Mouse (Mus musculus) forebrain, embryonic 14.5 days (tissue): ENCODE measurements at regions not wholly inside any gene's neighbourhood (a gene's known extent, or its start where the extent isn't known, plus 50 kb on each side); places are given as distances from the start of the nearest gene placed in this dataset.

Experiments used
- ATAC-seq: fragments of 200-750 bp; cut with Nextera tagmentation; 2 replicates; pipeline ENCODE4 v1.8.0; 2017; ENCODE audit warnings: mild to moderate bottlenecking, moderate library complexity
- DNase-seq: peaks from one replicate; pipeline ENCODE4 v3.0.0-alpha.2; 2015; ENCODE audit warnings: low spot score
- H3K27ac ChIP-seq: fragments of 300-500 bp; sonication (generic); 2 replicates; pipeline ENCODE4 v1.5.1; 2014; ENCODE audit warnings: low read depth, mild to moderate bottlenecking, control low read depth, low read length, moderate library complexity
- H3K27me3 ChIP-seq: fragments of 300-500 bp; sonication (generic); replicated peaks from 2 replicates; pipeline ENCODE4 v1.6.1; 2014; ENCODE audit warnings: low read length, control low read depth, mixed read lengths; ENCODE audit not compliant: control insufficient read depth, insufficient read depth
- H3K36me3 ChIP-seq: fragments of 300-500 bp; sonication (generic); 2 replicates; pipeline ENCODE4 v1.6.1; 2014; ENCODE audit warnings: low read length, control low read depth; ENCODE audit not compliant: control insufficient read depth, insufficient read depth
- H3K4me1 ChIP-seq: fragments of 300-500 bp; sonication (generic); 2 replicates; pipeline ENCODE4 v1.6.1; 2014; ENCODE audit warnings: antibody characterized with exemption, low read length, control low read depth; ENCODE audit not compliant: control insufficient read depth, insufficient read depth
- H3K4me2 ChIP-seq: fragments of 300-500 bp; sonication (generic); 2 replicates; pipeline ENCODE4 v1.6.1; 2014; ENCODE audit warnings: mild to moderate bottlenecking, control low read depth, low read length
- H3K4me3 ChIP-seq: fragments of 300-500 bp; sonication (generic); 2 replicates; pipeline ENCODE4 v1.5.1; 2014; ENCODE audit warnings: low read depth, low read length, control low read depth
- H3K9ac ChIP-seq: fragments of 300-500 bp; sonication (generic); 2 replicates; pipeline ENCODE4 v1.6.1; 2014; ENCODE audit warnings: mild to moderate bottlenecking, low read length, control low read depth, moderate library complexity
- H3K9me3 ChIP-seq: fragments of 300-500 bp; sonication (generic); replicated peaks from 2 replicates; pipeline ENCODE4 v1.6.1; 2016; ENCODE audit warnings: low read length, control low read depth, mixed read lengths; ENCODE audit not compliant: control insufficient read depth
- WGBS: fragments of 180-500 bp; shearing (Covaris S2); extraction: QIAGEN DNeasy Blood & Tissue Kit; methylation state at CpG from one replicate; pipeline ENCODE4 v1.1.7; 2014; 5-methylcytosine and 5-hydroxymethylcytosine counted together

- no peak overlapping the region for H3K4me2 ChIP-seq
- H3K4me1 ChIP-seq: peaks cover 6% of the 10 kb centered on the region
- H3K9ac ChIP-seq: no peak overlapping the region
- no peak overlapping the region for H3K4me3 ChIP-seq
- 33% methylated on average over 9 of the region's 9 CpGs for WGBS
- H3K27me3 ChIP-seq: no peaks in the 10 kb centered on the region
- DNase-seq (peak; percentile 59), ATAC-seq (peak; percentile 57)
- no peaks in the 10 kb centered on the region for H3K9me3 ChIP-seq
- peak overlapping the region; percentile 35; the same call in 1 of the 2 replicates for H3K27ac ChIP-seq
- H3K36me3 ChIP-seq: no peaks in the 10 kb centered on the region
Observed at GRCm38 (mm10) chr12:71481899-71482593, 172.4 kb downstream of the Dact1 start.

GRCm38 (mm10) chr12:71482619-71483018, 172.9 kb downstream of the Dact1 start:
- DNase-seq (no peak), ATAC-seq (no peak)
- Histone ChIP-seq H3K27ac (no peak overlapping the region), H3K4me3 (no peak overlapping the region), H3K27me3 (no peaks in the 10 kb centered on the region), H3K4me1 (peaks cover 6% of the 10 kb centered on the region), H3K4me2 (no peak overlapping the region), H3K9me3 (no peaks in the 10 kb centered on the region), H3K36me3 (no peaks in the 10 kb centered on the region), H3K9ac (no peak overlapping the region)
- WGBS: 44% methylated on average over 2 of the region's 2 CpGs

GRCm38 (mm10) chr12:71483536-71484165, 174.0 kb downstream of the Dact1 start:
- H3K4me1 ChIP-seq: peaks cover 9% of the 10 kb centered on the region
- WGBS: 87% methylated on average over 7 of the region's 7 CpGs
- no peaks in the 10 kb centered on the region for H3K27me3 ChIP-seq

GRCm38 (mm10) chr12:71484286-71484685, 174.6 kb downstream of the Dact1 start:
- H3K9me3 ChIP-seq: no peaks in the 10 kb centered on the region
- H3K36me3 ChIP-seq: no peaks in the 10 kb centered on the region
- 96% methylated on average over 5 of the region's 5 CpGs for WGBS
- no peak for DNase-seq
- peaks cover 9% of the 10 kb centered on the region for H3K4me1 ChIP-seq
- H3K4me3 ChIP-seq: no peak overlapping the region
- no peak overlapping the region for H3K4me2 ChIP-seq
- H3K27ac ChIP-seq: no peak overlapping the region
- no peak for ATAC-seq
- H3K9ac ChIP-seq: no peak overlapping the region
- no peaks in the 10 kb centered on the region for H3K27me3 ChIP-seq

More at GRCm38 (mm10) chr12:71483536-71484165, 174.0 kb downstream of the Dact1 start:
- no peak overlapping the region for H3K4me3 ChIP-seq
- H3K9ac ChIP-seq: no peak overlapping the region
- no peaks in the 10 kb centered on the region for H3K9me3 ChIP-seq
- DNase-seq (no peak), ATAC-seq (no peak)
- H3K36me3 ChIP-seq: no peaks in the 10 kb centered on the region
- H3K27ac ChIP-seq: no peak overlapping the region
- H3K4me2 ChIP-seq: no peak overlapping the region

GRCm38 (mm10) chr12:71486078-71486477, 176.4 kb downstream of the Dact1 start:
- Histone ChIP-seq H3K4me2 (no peak overlapping the region), H3K9ac (no peak overlapping the region), H3K36me3 (no peaks in the 10 kb centered on the region), H3K4me1 (peaks cover 9% of the 10 kb centered on the region), H3K27me3 (no peaks in the 10 kb centered on the region), H3K4me3 (no peak overlapping the region), H3K27ac (no peak overlapping the region), H3K9me3 (no peaks in the 10 kb centered on the region)
- 72% methylated on average over 12 of the region's 12 CpGs for WGBS
- ATAC-seq: no peak
- no peak for DNase-seq

- no peaks in the 10 kb centered on the region for H3K27me3 ChIP-seq
- H3K36me3 ChIP-seq: no peaks in the 10 kb centered on the region
- DNase-seq: no peak
- H3K27ac ChIP-seq: no peak overlapping the region
- no peaks in the 10 kb centered on the region for H3K9me3 ChIP-seq
- H3K4me1 ChIP-seq: peaks cover 5% of the 10 kb centered on the region; the same call in 1 of the 2 replicates
- no peak for ATAC-seq
- no peak overlapping the region for H3K4me3 ChIP-seq
- H3K9ac ChIP-seq: no peak overlapping the region
- WGBS: 52% methylated on average over 6 of the region's 6 CpGs
- H3K4me2 ChIP-seq: no peak overlapping the region
Observed at GRCm38 (mm10) chr12:71487591-71488435, 178.1 kb downstream of the Dact1 start.

- Histone ChIP-seq H3K27me3 (no peaks in the 10 kb centered on the region), H3K27ac (no peak overlapping the region), H3K9me3 (no peaks in the 10 kb centered on the region), H3K36me3 (no peaks in the 10 kb centered on the region), H3K4me1 (peaks cover 5% of the 10 kb centered on the region; the same call in 1 of the 2 replicates), H3K4me2 (no peak overlapping the region), H3K9ac (no peak overlapping the region), H3K4me3 (no peak overlapping the region)
- DNase-seq (no peak), ATAC-seq (no peak)
- WGBS: 82% methylated on average over 7 of the region's 7 CpGs
Observed at GRCm38 (mm10) chr12:71489295-71489694, 179.6 kb downstream of the Dact1 start.

- peak; percentile 52 for DNase-seq
- Histone ChIP-seq H3K27me3 (no peaks in the 10 kb centered on the region), H3K36me3 (no peaks in the 10 kb centered on the region), H3K4me3 (no peak overlapping the region), H3K9me3 (no peaks in the 10 kb centered on the region), H3K9ac (peak overlapping the region; percentile 40), H3K4me1 (0 out of 2 replicates have a peak, but pooled peaks cover 3% of the 10 kb centered on the region), H3K4me2 (0 out of 2 replicates have a peak overlapping the region, but pooled peaks have one; percentile 8), H3K27ac (peak overlapping the region; percentile 78)
- ATAC-seq: peak; percentile 42; the same call in 1 of the 2 replicates
- WGBS: 50% methylated on average over 10 of the region's 10 CpGs
Observed at GRCm38 (mm10) chr12:71494803-71495293, 185.2 kb downstream of the Dact1 start.
